Mouse (Mus musculus): ENCODE data around the gene Gm42421.

- no peak for TF ChIP-seq CTCF (IDR thresholded peaks at IDR 0.05; ENCODE audit: control insufficient read depth, insufficient read depth, insufficient read length)
- TF ChIP-seq MAX (IDR thresholded peaks at IDR 0.05), result no peak
- TF ChIP-seq CEBPB (IDR thresholded peaks at IDR 0.05; ENCODE audit: low read depth), result no peak
These were observed 13.6 kb downstream of the Gm42421 start for GRCm38 (mm10) chr5:143941588-143941987.

All from C2C12 (cell line).